Comparison of ENCODE assay signal across 8 mouse cellular contexts in the genomic region with DNA sequence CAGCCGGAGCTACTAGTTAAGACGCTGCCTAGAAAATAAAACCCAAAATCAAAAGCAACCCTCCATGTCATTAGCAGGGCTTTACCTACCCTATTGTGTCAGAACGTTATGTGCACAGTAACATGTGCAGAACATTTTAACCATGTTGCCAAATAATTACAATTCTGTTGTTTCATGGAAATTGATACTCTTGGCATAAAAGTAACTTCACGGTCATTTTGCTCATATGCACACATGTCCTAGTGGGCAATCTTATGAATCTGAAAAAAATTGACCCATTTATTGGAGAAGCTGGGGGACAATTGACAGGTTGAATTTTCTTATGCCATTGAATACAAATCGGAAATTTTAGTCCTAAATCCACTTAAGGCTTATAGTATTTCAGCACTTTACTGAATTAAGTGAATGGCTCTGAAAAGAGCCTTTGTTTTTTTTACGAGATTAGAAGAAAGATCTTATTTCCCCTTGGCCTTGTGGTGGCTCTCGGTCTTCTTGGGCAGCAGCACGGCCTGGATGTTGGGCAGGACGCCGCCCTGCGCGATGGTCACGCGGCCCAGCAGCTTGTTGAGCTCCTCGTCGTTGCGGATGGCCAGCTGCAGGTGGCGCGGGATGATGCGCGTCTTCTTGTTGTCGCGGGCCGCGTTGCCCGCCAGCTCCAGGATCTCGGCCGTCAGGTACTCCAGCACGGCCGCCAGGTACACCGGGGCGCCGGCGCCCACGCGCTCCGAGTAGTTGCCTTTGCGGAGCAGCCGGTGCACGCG. TPM values are rescaled to one million over a fixed set of nuclear protein-coding genes. Genes with fewer than 3 reads are reported as not detected.
DNase-seq lines count a peak whose midpoint lies in the region; ATAC-seq and TF ChIP-seq lines count a peak whose summit lies in the region.
"Not testable (repeated sequence)": the region's sequence is repeated elsewhere in the genome, so short reads cannot be mapped to it uniquely, and the experiment has no call there.

No protein-coding gene starts in this region.

- H3K4me3 ChIP-seq in MEL (ENCODE audit: control insufficient read depth in 1 of 2, insufficient read depth in 1 of 2, low read depth in 2 of 2, low read length in 2 of 2): peak overlapping the region; percentile 2 to 42
- peak overlapping the region; percentile 36 for H3K4me3 ChIP-seq in forebrain, postnatal 0 days (ENCODE audit: low read depth, low read length)
- peak overlapping the region; percentile 32 for H3K4me3 ChIP-seq in hindbrain, embryonic 14.5 days (replicated peaks; ENCODE audit: low read length)
- peak overlapping the region; percentile 55 for H3K4me3 ChIP-seq in left cerebral cortex, adult 2 months
- H3K4me3 ChIP-seq in lung, embryonic 15.5 days: peak overlapping the region; percentile 37
- H3K4me3 ChIP-seq in neural tube, embryonic 12.5 days: peak overlapping the region; percentile 34

- peak; percentile 71 to 86 for TF ChIP-seq POLR2A in MEL (IDR thresholded peaks at IDR 0.05; ENCODE audit: control insufficient read depth in 1 of 2, insufficient read depth in 1 of 2, low read depth in 1 of 2, low read length in 2 of 2, poor library complexity in 1 of 2)

- WGBS in forebrain, postnatal 0 days: under 1% methylated on average over 19 of the region's 41 CpGs
- WGBS in hindbrain, embryonic 14.5 days: 2% methylated on average over 22 of the region's 41 CpGs
- under 1% methylated on average over 27 of the region's 41 CpGs for WGBS in lung, embryonic 15.5 days
- 2% methylated on average over 29 of the region's 41 CpGs for WGBS in neural tube, embryonic 12.5 days

- intact Hi-C loops in left cerebral cortex, adult 2 months (cut with DNase I): loop anchor here (5.0 kb wide), 1 partner anchor 38 kb away; a partner anchor contains a TSS

- peak overlapping the region; percentile 98 for H3K27ac ChIP-seq in MEL (ENCODE audit: control insufficient read depth, low read depth, low read length)
- peak overlapping the region; percentile 93 for H3K27ac ChIP-seq in forebrain, postnatal 0 days (ENCODE audit: low read depth, low read length)
- peak overlapping the region; percentile 85 for H3K27ac ChIP-seq in hindbrain, embryonic 14.5 days
- H3K27ac ChIP-seq in left cerebral cortex, adult 2 months: peak overlapping the region; percentile 94
- peak overlapping the region; percentile 98 for H3K27ac ChIP-seq in lung, embryonic 15.5 days
- peak overlapping the region; percentile 85 for H3K27ac ChIP-seq in neural tube, embryonic 12.5 days

- not testable (repeated sequence) for TF ChIP-seq RAD21 in MEL (IDR thresholded peaks at IDR 0.05; ENCODE audit: low read depth, low read length)

- ATAC-seq in forebrain, postnatal 0 days: peak; percentile 17
- ATAC-seq in hindbrain, embryonic 14.5 days (ENCODE audit: low FRiP score); lung, embryonic 15.5 days (ENCODE audit: borderline replicate concordance, extremely low read depth, low FRiP score, low TSS enrichment): not testable (repeated sequence)
- peak; percentile 18 for ATAC-seq in neural tube, embryonic 12.5 days (ENCODE audit: low FRiP score, low read depth)

- H3K27me3 ChIP-seq in MEL (ENCODE audit: control insufficient read depth in 1 of 2, insufficient read depth in 2 of 2, low read length in 2 of 2); forebrain, postnatal 0 days (ENCODE audit: insufficient read depth, low read length); hindbrain, embryonic 14.5 days (ENCODE audit: control insufficient read depth, insufficient read depth, low read length); lung, embryonic 15.5 days; neural tube, embryonic 12.5 days (replicated peaks): not testable (repeated sequence)

- H3K9me3 ChIP-seq in MEL (replicated peaks; ENCODE audit: insufficient read depth, low read length); forebrain, postnatal 0 days (ENCODE audit: low read length); hindbrain, embryonic 14.5 days (ENCODE audit: control insufficient read depth, low read length); lung, embryonic 15.5 days; neural tube, embryonic 12.5 days: not testable (repeated sequence)

- not testable (repeated sequence) for H3K79me2 ChIP-seq in MEL (ENCODE audit: control insufficient read depth, insufficient read depth, low read length, poor library complexity)

- TF ChIP-seq CTCF in MEL (IDR thresholded peaks at IDR 0.05 in 2 of 3, conservative IDR thresholded peaks at IDR 0.05 in 1 of 3; ENCODE audit: control insufficient read depth in 1 of 3, insufficient read depth in 1 of 3, low read depth in 2 of 3, low read length in 3 of 3, poor library complexity in 1 of 3, severe bottlenecking in 1 of 3); forebrain, postnatal 0 days (IDR thresholded peaks at IDR 0.05; ENCODE audit: low read depth); left cerebral cortex, adult 2 months (IDR thresholded peaks at IDR 0.05): not testable (repeated sequence)

- peak overlapping the region; percentile 82 for H3K9ac ChIP-seq in MEL (ENCODE audit: control insufficient read depth, low read depth, low read length, poor library complexity, severe bottlenecking)
- H3K9ac ChIP-seq in forebrain, postnatal 0 days: peak overlapping the region; percentile 60
- H3K9ac ChIP-seq in hindbrain, embryonic 14.5 days: peak overlapping the region; percentile 56
- peak overlapping the region; percentile 42 for H3K9ac ChIP-seq in lung, embryonic 15.5 days
- H3K9ac ChIP-seq in neural tube, embryonic 12.5 days: peak overlapping the region; percentile 40; the same call in 1 of the 2 replicates

- peaks cover 0 to 21% of the 10 kb centered on the region in 2 experiments; a peak in 2 of 4 replicates for H3K36me3 ChIP-seq in MEL (ENCODE audit: control insufficient read depth in 1 of 2, insufficient read depth in 2 of 2, low read length in 2 of 2)
- not testable (repeated sequence) for H3K36me3 ChIP-seq in forebrain, postnatal 0 days (ENCODE audit: insufficient read depth); hindbrain, embryonic 14.5 days (replicated peaks; ENCODE audit: control insufficient read depth, insufficient read depth); lung, embryonic 15.5 days; neural tube, embryonic 12.5 days

- not testable (repeated sequence) for TF ChIP-seq EP300 in MEL (IDR thresholded peaks at IDR 0.05; ENCODE audit: low read depth in 1 of 2, low read length in 2 of 2)

- peak overlapping the region; percentile 67 for H3K4me2 ChIP-seq in forebrain, postnatal 0 days (ENCODE audit: low read depth)
- H3K4me2 ChIP-seq in hindbrain, embryonic 14.5 days (replicated peaks): peak overlapping the region; percentile 67
- H3K4me2 ChIP-seq in lung, embryonic 15.5 days: peak overlapping the region; percentile 57
- peak overlapping the region; percentile 72 for H3K4me2 ChIP-seq in neural tube, embryonic 12.5 days (replicated peaks)

- not testable (repeated sequence) for H3K4me1 ChIP-seq in MEL (ENCODE audit: control insufficient read depth in 1 of 2, insufficient read depth in 2 of 2, low read length in 2 of 2); lung, embryonic 15.5 days
- peaks cover 20% of the 10 kb centered on the region for H3K4me1 ChIP-seq in forebrain, postnatal 0 days (ENCODE audit: insufficient read depth)
- peaks cover 25% of the 10 kb centered on the region for H3K4me1 ChIP-seq in hindbrain, embryonic 14.5 days (replicated peaks; ENCODE audit: control insufficient read depth, insufficient read depth, low read length)
- H3K4me1 ChIP-seq in neural tube, embryonic 12.5 days: peaks cover 18% of the 10 kb centered on the region

- peak; percentile 82 for DNase-seq in MEL (ENCODE audit: low read depth, low spot score)
- peak; percentile 72 for DNase-seq in embryo, embryonic 9.5 days (ENCODE audit: extremely low spot score)
- peak; percentile 56 for DNase-seq in forebrain, postnatal 0 days
- DNase-seq in hindbrain, embryonic 14.5 days (ENCODE audit: low spot score); left cerebral cortex, adult 2 months (ENCODE audit: extremely low spot score in 1 of 2, low spot score in 2 of 2): not testable (repeated sequence)
- DNase-seq in thymus, postnatal 0 days (ENCODE audit: low spot score): peak; percentile 44

RNA-seq across cellular contexts. Expression of a gene that starts 0.6 kb away (rescaled TPM):
- 560 and 662 TPM in 2 replicates for total RNA-seq in MEL (2012; rRNA removed)
- 1 to 10 TPM in 1 of 2 experiments, not detected in 1; 3.3 TPM for polyA plus RNA-seq in MEL (2012; ENCODE audit: insufficient read depth in 1 of 2, insufficient read length in 2 of 2, low read depth in 1 of 2, low replicate concordance in 2 of 2, missing spikeins in 1 of 2)
- total RNA-seq in forebrain, postnatal 0 days (2014; rRNA removed): 111 TPM in 2 replicates
- polyA plus RNA-seq in forebrain, postnatal 0 days (2015; fragmentation: Nextera tagmentation; extraction: Ambion mirVana): 12.5 and 23.0 TPM in 2 replicates
- polyA plus RNA-seq in hindbrain, embryonic 14.5 days (2014; fragmentation: Nextera tagmentation; extraction: Ambion mirVana): 21.8 and 22.5 TPM in 2 replicates
- total RNA-seq in left cerebral cortex, adult 2 months (2021): 1 to 10 TPM; 2.4 to 5.0 TPM
- 143 and 164 TPM in 2 replicates for polyA plus RNA-seq in lung, embryonic 15.5 days (2015; fragmentation: Nextera tagmentation; extraction: Ambion mirVana)
- polyA plus RNA-seq in neural tube, embryonic 12.5 days (2016; fragmentation: Nextera tagmentation; extraction: Ambion mirVana): 52.5 and 96.7 TPM in 2 replicates
- polyA plus RNA-seq in thymus, postnatal 0 days (2015; fragmentation: Nextera tagmentation; extraction: Ambion mirVana): 198 and 214 TPM in 2 replicates

RNA-seq across cellular contexts. Expression of a gene that starts 0.8 kb away (rescaled TPM):
- 2,580 and 3,348 TPM in 2 replicates for total RNA-seq in MEL (2012; rRNA removed)
- 10 to 100 TPM in 1 of 2 experiments, not detected in 1; 14.7 TPM for polyA plus RNA-seq in MEL (2012; ENCODE audit: insufficient read depth in 1 of 2, insufficient read length in 2 of 2, low read depth in 1 of 2, low replicate concordance in 2 of 2, missing spikeins in 1 of 2)
- 367 and 594 TPM in 2 replicates for total RNA-seq in forebrain, postnatal 0 days (2014; rRNA removed)
- 3.0 and 3.6 TPM in 2 replicates for polyA plus RNA-seq in forebrain, postnatal 0 days (2015; fragmentation: Nextera tagmentation; extraction: Ambion mirVana)
- 0.94 and 2.3 TPM in 2 replicates for polyA plus RNA-seq in hindbrain, embryonic 14.5 days (2014; fragmentation: Nextera tagmentation; extraction: Ambion mirVana)
- total RNA-seq in left cerebral cortex, adult 2 months (2021): 10 to 100 TPM; 68.0 to 71.2 TPM
- 14.5 and 17.7 TPM in 2 replicates for polyA plus RNA-seq in lung, embryonic 15.5 days (2015; fragmentation: Nextera tagmentation; extraction: Ambion mirVana)
- polyA plus RNA-seq in neural tube, embryonic 12.5 days (2016; fragmentation: Nextera tagmentation; extraction: Ambion mirVana): 8.8 and 11.8 TPM in 2 replicates
- polyA plus RNA-seq in thymus, postnatal 0 days (2015; fragmentation: Nextera tagmentation; extraction: Ambion mirVana): 32.3 and 46.0 TPM in 2 replicates

RNA-seq across cellular contexts. Expression of a gene that starts 3.6 kb away (rescaled TPM):
- 1,093 and 1,255 TPM in 2 replicates for total RNA-seq in MEL (2012; rRNA removed)
- 1 to 10 TPM in 1 of 2 experiments, not detected in 1; 2.2 TPM for polyA plus RNA-seq in MEL (2012; ENCODE audit: insufficient read depth in 1 of 2, insufficient read length in 2 of 2, low read depth in 1 of 2, low replicate concordance in 2 of 2, missing spikeins in 1 of 2)
- 226 and 289 TPM in 2 replicates for total RNA-seq in forebrain, postnatal 0 days (2014; rRNA removed)
- polyA plus RNA-seq in forebrain, postnatal 0 days (2015; fragmentation: Nextera tagmentation; extraction: Ambion mirVana): not detected in 2 replicates
- polyA plus RNA-seq in hindbrain, embryonic 14.5 days (2014; fragmentation: Nextera tagmentation; extraction: Ambion mirVana): 0.91 and 1.8 TPM in 2 replicates
- total RNA-seq in left cerebral cortex, adult 2 months (2021): 10 to 100 TPM; 19.7 to 24.1 TPM
- 10.1 and 10.2 TPM in 2 replicates for polyA plus RNA-seq in lung, embryonic 15.5 days (2015; fragmentation: Nextera tagmentation; extraction: Ambion mirVana)
- polyA plus RNA-seq in neural tube, embryonic 12.5 days (2016; fragmentation: Nextera tagmentation; extraction: Ambion mirVana): 3.4 and 6.6 TPM in 2 replicates
- polyA plus RNA-seq in thymus, postnatal 0 days (2015; fragmentation: Nextera tagmentation; extraction: Ambion mirVana): 22.7 and 39.0 TPM in 2 replicates

RNA-seq across cellular contexts. Expression of a gene that starts 3.7 kb away (rescaled TPM):
- total RNA-seq in MEL (2012; rRNA removed): 924 and 1,082 TPM in 2 replicates
- under 1 TPM in 1 of 2 experiments, not detected in 1; 0.14 TPM for polyA plus RNA-seq in MEL (2012; ENCODE audit: insufficient read depth in 1 of 2, insufficient read length in 2 of 2, low read depth in 1 of 2, low replicate concordance in 2 of 2, missing spikeins in 1 of 2)
- total RNA-seq in forebrain, postnatal 0 days (2014; rRNA removed): 204 and 274 TPM in 2 replicates
- 0.78 TPM in 1 of 2 replicates, not detected in the other for polyA plus RNA-seq in forebrain, postnatal 0 days (2015; fragmentation: Nextera tagmentation; extraction: Ambion mirVana)
- polyA plus RNA-seq in hindbrain, embryonic 14.5 days (2014; fragmentation: Nextera tagmentation; extraction: Ambion mirVana): 0.77 TPM in 1 of 2 replicates, not detected in the other
- total RNA-seq in left cerebral cortex, adult 2 months (2021): 1 to 10 TPM; 3.8 to 9.0 TPM
- polyA plus RNA-seq in lung, embryonic 15.5 days (2015; fragmentation: Nextera tagmentation; extraction: Ambion mirVana): 3.1 and 4.6 TPM in 2 replicates
- polyA plus RNA-seq in neural tube, embryonic 12.5 days (2016; fragmentation: Nextera tagmentation; extraction: Ambion mirVana): 0.86 and 2.8 TPM in 2 replicates
- polyA plus RNA-seq in thymus, postnatal 0 days (2015; fragmentation: Nextera tagmentation; extraction: Ambion mirVana): 7.2 and 11.3 TPM in 2 replicates

RNA-seq across cellular contexts. Expression of a gene that starts 5.1 kb away (rescaled TPM):
- total RNA-seq in MEL (2012; rRNA removed): 150 and 212 TPM in 2 replicates
- 1 to 10 TPM in 1 of 2 experiments, not detected in 1; 1.4 TPM for polyA plus RNA-seq in MEL (2012; ENCODE audit: insufficient read depth in 1 of 2, insufficient read length in 2 of 2, low read depth in 1 of 2, low replicate concordance in 2 of 2, missing spikeins in 1 of 2)
- total RNA-seq in forebrain, postnatal 0 days (2014; rRNA removed): 73.0 and 78.9 TPM in 2 replicates
- polyA plus RNA-seq in forebrain, postnatal 0 days (2015; fragmentation: Nextera tagmentation; extraction: Ambion mirVana): 0.57 and 0.80 TPM in 2 replicates
- polyA plus RNA-seq in hindbrain, embryonic 14.5 days (2014; fragmentation: Nextera tagmentation; extraction: Ambion mirVana): 1.4 and 2.2 TPM in 2 replicates
- total RNA-seq in left cerebral cortex, adult 2 months (2021): 1 to 10 TPM; 6.9 to 9.9 TPM
- 9.4 and 10.2 TPM in 2 replicates for polyA plus RNA-seq in lung, embryonic 15.5 days (2015; fragmentation: Nextera tagmentation; extraction: Ambion mirVana)
- 3.8 and 4.9 TPM in 2 replicates for polyA plus RNA-seq in neural tube, embryonic 12.5 days (2016; fragmentation: Nextera tagmentation; extraction: Ambion mirVana)
- 9.4 and 13.3 TPM in 2 replicates for polyA plus RNA-seq in thymus, postnatal 0 days (2015; fragmentation: Nextera tagmentation; extraction: Ambion mirVana)
